Mouse (Mus musculus): ENCODE data around the gene Tmem213. TPM values are rescaled to one million over a fixed set of nuclear protein-coding genes. Genes with fewer than 3 reads are reported as not detected.
A peak's percentile ranks its signal among the peaks of the same experiment; 100 is the strongest.

Tmem213 gene
- polyA plus RNA-seq (2016; fragmentation: Nextera tagmentation; extraction: Ambion mirVana): not detected in 2 replicates

DNA sequence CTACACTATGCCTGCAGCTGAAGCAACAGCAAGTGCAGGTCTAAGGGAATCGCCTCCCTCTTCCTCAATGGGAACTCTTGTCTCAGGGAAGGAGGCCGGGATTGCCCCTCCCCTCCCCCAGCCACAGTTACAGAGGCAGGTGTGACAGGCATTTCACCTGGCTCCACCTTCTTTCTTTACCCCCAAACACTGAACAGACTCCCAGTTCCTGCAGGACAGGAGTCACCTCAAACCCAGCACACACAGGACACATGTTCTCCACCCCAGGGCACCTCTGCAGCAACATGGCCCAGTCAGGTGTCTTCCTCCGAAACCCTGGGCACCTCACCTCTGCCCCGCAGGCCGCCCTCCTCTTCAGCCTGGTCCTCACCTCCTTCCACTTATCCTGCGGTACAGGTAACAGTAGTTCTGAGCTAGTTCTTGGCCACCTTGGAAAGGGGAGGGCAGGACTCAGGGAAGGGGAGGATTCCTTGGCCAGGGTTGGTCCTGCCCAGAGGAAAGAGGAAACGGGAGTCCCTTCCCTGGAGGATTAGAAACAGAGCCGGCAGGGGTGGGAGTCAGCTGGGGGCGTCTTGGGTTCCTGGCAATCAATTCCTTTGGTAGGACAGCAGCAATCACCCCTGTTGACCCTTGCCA, at the start of gene Tmem213:
Gene Tmem213, plus strand, starts transcription at position 96 of the 636 bp plus-strand sequence.
- no peak for ATAC-seq (ENCODE audit: low FRiP score, low read depth)
- WGBS: 35% methylated on average over 9 of the region's 9 CpGs
- H3K9ac ChIP-seq: no peak within 1 kb of the TSS
- H3K36me3 ChIP-seq: no peaks in the 10 kb centered on the region
- H3K4me1 ChIP-seq: no peaks in the 10 kb centered on the region; the same call in 1 of the 2 replicates
- H3K27me3 ChIP-seq (replicated peaks): no peaks in the 10 kb centered on the region
- no peak within 1 kb of the TSS for H3K4me3 ChIP-seq
- no peak within 1 kb of the TSS for H3K4me2 ChIP-seq (replicated peaks)
- no peaks in the 10 kb centered on the region for H3K9me3 ChIP-seq
- no peak within 1 kb of the TSS for H3K27ac ChIP-seq

- H3K27me3 ChIP-seq (replicated peaks): no peaks in the 10 kb centered on the region
- no peaks in the 10 kb centered on the region for H3K4me1 ChIP-seq
- no peak overlapping the region for H3K4me3 ChIP-seq
- no peak overlapping the region for H3K9ac ChIP-seq
- WGBS: 81% methylated on average over 2 of the region's 2 CpGs
- H3K36me3 ChIP-seq: no peaks in the 10 kb centered on the region
- H3K9me3 ChIP-seq: 0 out of 2 replicates have a peak, but pooled peaks cover 7% of the 10 kb centered on the region
- no peak overlapping the region for H3K27ac ChIP-seq
- no peak for ATAC-seq (ENCODE audit: low FRiP score, low read depth)
- no peak overlapping the region for H3K4me2 ChIP-seq (replicated peaks)
These were observed 44.4 kb upstream of the Tmem213 start for GRCm38 (mm10) chr6:38064621-38065020.

GRCm38 (mm10) chr6:38065122-38065500, 43.9 kb upstream of the Tmem213 start:
- ATAC-seq (ENCODE audit: low FRiP score, low read depth): no peak
- Histone ChIP-seq H3K9me3 (0 out of 2 replicates have a peak, but pooled peaks cover 7% of the 10 kb centered on the region), H3K27me3 (replicated peaks) (no peaks in the 10 kb centered on the region), H3K9ac (no peak overlapping the region), H3K4me3 (no peak overlapping the region), H3K36me3 (no peaks in the 10 kb centered on the region), H3K4me2 (replicated peaks) (no peak overlapping the region), H3K27ac (no peak overlapping the region), H3K4me1 (no peaks in the 10 kb centered on the region)
- 79% methylated on average over 3 of the region's 3 CpGs for WGBS

DNA sequence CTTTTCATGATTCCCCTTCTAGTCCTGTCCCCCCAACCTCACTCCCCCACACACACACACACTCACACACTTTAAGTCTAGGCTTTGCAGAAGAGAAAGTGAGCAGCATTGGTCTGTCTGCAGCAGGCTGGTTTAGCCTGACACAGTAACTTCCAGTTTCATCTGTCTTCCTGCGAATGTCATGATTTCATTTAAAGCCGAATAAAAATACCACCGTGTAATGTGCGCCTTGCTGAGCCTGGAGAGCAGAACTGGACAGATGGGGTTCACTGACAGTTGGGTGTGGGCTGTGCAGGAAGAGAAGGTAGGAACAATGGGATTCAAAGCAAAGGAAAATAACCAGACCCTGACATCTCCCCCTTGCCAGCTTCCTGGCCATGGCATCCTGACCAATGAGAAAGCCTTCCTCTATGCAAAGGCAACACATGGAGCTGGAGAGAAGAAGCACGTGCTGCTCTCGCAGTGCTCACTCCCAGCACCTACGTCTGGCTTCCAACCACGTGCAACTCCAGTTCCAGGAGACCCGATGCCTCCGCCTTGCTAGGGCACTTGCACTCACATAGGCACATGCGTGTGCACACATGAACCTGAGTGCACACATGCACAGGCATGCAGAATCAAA, 43.4 kb upstream of the Tmem213 start:
- Histone ChIP-seq H3K4me1 (no peaks in the 10 kb centered on the region), H3K9ac (no peak overlapping the region), H3K36me3 (no peaks in the 10 kb centered on the region), H3K4me3 (no peak overlapping the region), H3K4me2 (replicated peaks) (no peak overlapping the region), H3K9me3 (0 out of 2 replicates have a peak, but pooled peaks cover 7% of the 10 kb centered on the region), H3K27me3 (replicated peaks) (no peaks in the 10 kb centered on the region), H3K27ac (no peak overlapping the region)
- 76% methylated on average over 11 of the region's 11 CpGs for WGBS
- peak; percentile 71; the same call in 1 of the 2 replicates for ATAC-seq (ENCODE audit: low FRiP score, low read depth)

DNA sequence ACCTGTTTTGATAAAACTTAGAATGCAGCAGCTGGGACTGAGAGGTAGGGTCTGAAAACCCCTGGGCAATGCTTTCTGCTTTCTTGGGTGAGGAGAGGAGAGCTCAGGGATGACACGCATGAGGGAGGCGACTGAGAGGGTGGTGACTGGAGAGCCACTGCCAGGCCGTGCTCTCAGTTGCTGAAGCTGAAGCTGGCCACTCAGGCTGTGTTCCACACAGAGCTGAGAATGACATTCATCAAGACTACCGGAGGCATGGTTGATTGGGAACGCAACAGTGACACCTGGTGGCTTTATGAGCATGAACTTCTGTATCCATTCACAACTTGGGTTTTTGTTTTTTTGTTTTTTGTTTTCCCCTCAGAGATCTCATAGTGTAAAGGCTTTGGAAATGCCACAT, 42.8 kb upstream of the Tmem213 start:
- Histone ChIP-seq H3K4me2 (replicated peaks) (no peak overlapping the region), H3K27ac (no peak overlapping the region)

GRCm38 (mm10) chr6:38071256-38071655, 37.8 kb upstream of the Tmem213 start:
- Histone ChIP-seq H3K36me3 (no peaks in the 10 kb centered on the region), H3K4me2 (replicated peaks) (no peak overlapping the region), H3K27ac (no peak overlapping the region), H3K4me1 (no peaks in the 10 kb centered on the region; the same call in 1 of the 2 replicates), H3K9me3 (0 out of 2 replicates have a peak, but pooled peaks cover 4% of the 10 kb centered on the region), H3K9ac (no peak overlapping the region), H3K4me3 (no peak overlapping the region), H3K27me3 (replicated peaks) (no peaks in the 10 kb centered on the region)
- 95% methylated on average over 4 of the region's 4 CpGs for WGBS
- no peak for ATAC-seq (ENCODE audit: low FRiP score, low read depth)

More for the DNA sequence above, 42.8 kb upstream of the Tmem213 start:
- H3K27me3 ChIP-seq (replicated peaks): no peaks in the 10 kb centered on the region
- H3K9me3 ChIP-seq: 0 out of 2 replicates have a peak, but pooled peaks cover 7% of the 10 kb centered on the region
- ATAC-seq (ENCODE audit: low FRiP score, low read depth): peak; percentile 94
- H3K9ac ChIP-seq: no peak overlapping the region
- no peaks in the 10 kb centered on the region for H3K4me1 ChIP-seq
- 7% methylated on average over 5 of the region's 5 CpGs for WGBS
- no peaks in the 10 kb centered on the region for H3K36me3 ChIP-seq
- H3K4me3 ChIP-seq: no peak overlapping the region

- 0 out of 2 replicates have a peak, but pooled peaks cover 4% of the 10 kb centered on the region for H3K9me3 ChIP-seq
- no peak for ATAC-seq (ENCODE audit: low FRiP score, low read depth)
- 69% methylated on average over 5 of the region's 5 CpGs for WGBS
- no peak overlapping the region for H3K9ac ChIP-seq
- H3K4me2 ChIP-seq (replicated peaks): no peak overlapping the region
- no peak overlapping the region for H3K27ac ChIP-seq
- no peaks in the 10 kb centered on the region for H3K27me3 ChIP-seq (replicated peaks)
- H3K4me1 ChIP-seq: no peaks in the 10 kb centered on the region; the same call in 1 of the 2 replicates
- H3K4me3 ChIP-seq: no peak overlapping the region
- H3K36me3 ChIP-seq: no peaks in the 10 kb centered on the region
These were observed 36.8 kb upstream of the Tmem213 start for GRCm38 (mm10) chr6:38072137-38072796.

DNA sequence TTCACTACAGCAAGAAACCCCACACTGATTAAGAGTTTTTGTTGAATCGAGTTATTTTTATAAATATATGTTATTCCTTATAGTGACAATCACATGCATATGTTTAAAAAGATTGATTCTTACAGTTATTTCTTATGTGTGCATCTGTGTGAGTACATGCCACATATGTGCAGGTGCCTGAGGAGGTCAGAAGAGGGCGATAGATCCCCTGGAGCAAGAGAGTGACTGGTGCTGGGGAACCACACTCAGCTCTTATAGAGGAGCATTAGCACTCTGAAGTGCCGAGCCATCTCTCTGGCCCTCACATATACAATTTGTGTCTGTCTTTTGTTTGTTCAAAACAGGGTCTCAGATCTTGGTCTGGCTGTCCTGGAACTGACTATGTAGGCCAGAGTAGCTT, 35.5 kb upstream of the Tmem213 start:
- H3K27me3 ChIP-seq (replicated peaks): no peaks in the 10 kb centered on the region
- 89% methylated on average over 3 of the region's 3 CpGs for WGBS
- H3K4me1 ChIP-seq: no peaks in the 10 kb centered on the region; the same call in 1 of the 2 replicates
- H3K4me3 ChIP-seq: no peak overlapping the region
- H3K9me3 ChIP-seq: 0 out of 2 replicates have a peak, but pooled peaks cover 4% of the 10 kb centered on the region
- no peak overlapping the region for H3K9ac ChIP-seq
- H3K4me2 ChIP-seq (replicated peaks): no peak overlapping the region
- no peak for ATAC-seq (ENCODE audit: low FRiP score, low read depth)
- no peak overlapping the region for H3K27ac ChIP-seq
- H3K36me3 ChIP-seq: no peaks in the 10 kb centered on the region

GRCm38 (mm10) chr6:38080364-38080763, 28.7 kb upstream of the Tmem213 start:
- Histone ChIP-seq H3K9me3 (no peaks in the 10 kb centered on the region), H3K36me3 (no peaks in the 10 kb centered on the region), H3K4me1 (no peaks in the 10 kb centered on the region), H3K4me3 (no peak overlapping the region), H3K27ac (no peak overlapping the region), H3K27me3 (replicated peaks) (no peaks in the 10 kb centered on the region), H3K4me2 (replicated peaks) (no peak overlapping the region), H3K9ac (no peak overlapping the region)
- ATAC-seq (ENCODE audit: low FRiP score, low read depth): no peak
- 72% methylated on average over 4 of the region's 4 CpGs for WGBS

DNA sequence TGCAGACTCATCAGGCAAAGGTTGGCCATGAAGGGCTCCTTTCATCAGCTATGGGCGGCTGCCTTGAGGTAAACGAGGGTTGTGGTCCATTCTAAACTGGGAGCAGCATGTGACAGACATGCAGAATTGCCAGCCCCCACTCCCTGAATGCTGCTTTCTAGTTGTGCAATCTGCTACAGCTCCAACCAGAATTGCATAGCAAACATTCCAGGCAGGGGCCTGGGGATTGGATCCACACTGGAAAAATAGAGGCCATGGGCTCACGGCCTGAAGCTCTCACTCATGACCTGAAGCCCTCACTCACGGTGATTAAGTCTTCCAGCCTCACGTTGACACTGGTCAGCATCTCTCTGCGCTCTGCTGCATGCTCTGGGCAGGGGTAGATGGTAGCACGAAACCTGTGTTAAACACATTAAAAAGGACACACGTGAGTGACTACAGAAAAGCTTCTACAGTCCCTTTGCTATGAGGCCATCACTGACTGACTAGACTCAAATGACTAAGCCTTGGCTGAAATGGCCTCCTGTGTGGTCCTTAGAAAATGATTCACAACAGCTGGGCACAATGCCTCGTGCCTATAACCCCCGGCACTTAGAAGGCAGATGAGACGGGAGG, 27.2 kb upstream of the Tmem213 start:
- 64% methylated on average over 11 of the region's 11 CpGs for WGBS
- Histone ChIP-seq H3K4me1 (no peaks in the 10 kb centered on the region), H3K27me3 (replicated peaks) (no peaks in the 10 kb centered on the region), H3K4me3 (no peak overlapping the region), H3K9ac (no peak overlapping the region), H3K36me3 (no peaks in the 10 kb centered on the region), H3K9me3 (no peaks in the 10 kb centered on the region), H3K4me2 (replicated peaks) (no peak overlapping the region), H3K27ac (no peak overlapping the region)
- no peak for ATAC-seq (ENCODE audit: low FRiP score, low read depth)

DNA sequence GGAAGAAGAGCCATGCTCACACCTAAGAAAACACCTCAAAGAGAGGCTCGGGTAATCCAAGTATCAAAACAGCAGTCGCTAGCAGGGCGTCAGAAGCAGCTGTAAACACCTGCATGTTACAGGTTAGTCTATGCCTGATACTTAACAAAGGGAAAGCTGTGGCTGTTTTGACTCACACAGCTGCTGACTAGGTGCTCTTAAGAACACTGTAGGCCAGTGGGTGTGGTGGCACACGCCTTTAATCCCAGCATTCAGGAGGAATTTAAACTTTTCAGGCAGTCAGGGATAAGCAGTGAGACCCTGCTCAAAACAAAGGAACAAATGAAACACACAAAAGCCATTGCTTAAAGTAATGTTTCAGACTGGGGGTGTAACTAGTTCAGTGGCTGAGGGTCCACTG, 25.9 kb upstream of the Tmem213 start:
- Histone ChIP-seq H3K9ac (no peak overlapping the region), H3K4me1 (no peaks in the 10 kb centered on the region), H3K9me3 (no peaks in the 10 kb centered on the region), H3K36me3 (no peaks in the 10 kb centered on the region), H3K4me2 (replicated peaks) (no peak overlapping the region), H3K4me3 (no peak overlapping the region), H3K27me3 (replicated peaks) (no peaks in the 10 kb centered on the region), H3K27ac (no peak overlapping the region)
- ATAC-seq (ENCODE audit: low FRiP score, low read depth): no peak
- WGBS: 54% methylated on average over 4 of the region's 4 CpGs

Measured in neural tube, embryonic 12.5 days (tissue).